Mouse (Mus musculus): ENCODE data around the gene Zfp174. TPM values are rescaled to one million over a fixed set of nuclear protein-coding genes. Genes with fewer than 3 reads are reported as not detected.
A peak's percentile ranks its signal among the peaks of the same experiment; 100 is the strongest.

The Zfp174 gene
- total and polyA plus RNA-seq, 2 experiments from 2014 or later, result 2.0 to 4.0 TPM

DNA sequence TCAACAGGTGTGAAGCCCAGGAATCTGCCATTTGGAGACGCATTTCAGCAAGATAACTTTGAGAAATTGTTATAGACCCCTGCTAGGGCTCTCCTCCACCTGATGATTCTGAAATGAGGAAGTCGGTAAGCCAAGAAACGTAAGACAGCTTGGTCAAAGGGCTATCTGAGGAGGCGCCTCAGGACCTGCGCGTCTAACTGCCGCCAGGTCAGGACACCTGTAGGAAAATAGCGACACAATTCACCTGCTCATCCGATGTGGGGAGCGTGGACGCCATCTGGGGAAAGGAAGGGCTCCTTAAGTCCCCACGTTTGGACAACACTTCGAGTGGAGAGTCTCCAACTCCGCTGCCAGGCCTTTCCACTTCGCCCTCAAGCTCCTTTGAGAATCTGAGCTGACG is 24.7 kb downstream of the Zfp174 start:
- Histone ChIP-seq H3K4me3 (ENCODE audit: low read depth, low read length) (peak overlapping the region; percentile 58), H3K9ac (replicated peaks; ENCODE audit: low read length, poor library complexity, severe bottlenecking) (peak overlapping the region; percentile 66), H3K4me2 (ENCODE audit: low read depth, low read length, poor library complexity, severe bottlenecking) (peak overlapping the region; percentile 90), H3K9me3 (ENCODE audit: low read length) (no peaks in the 10 kb centered on the region), H3K4me1 (ENCODE audit: insufficient read depth, low read length) (peaks cover 4% of the 10 kb centered on the region; the same call in 1 of the 2 replicates), H3K36me3 (ENCODE audit: insufficient read depth, low read length) (peaks cover 8% of the 10 kb centered on the region; the same call in 1 of the 2 replicates), H3K27ac (ENCODE audit: low read depth, low read length) (0 out of 2 replicates have a peak overlapping the region, but pooled peaks have one; percentile 38), H3K27me3 (ENCODE audit: insufficient read depth, low read length) (no peaks in the 10 kb centered on the region)
- DNase-seq (ENCODE audit: low spot score) (no peak), ATAC-seq (ENCODE audit: low FRiP score) (no peak; the same call in 1 of the 2 replicates)
- TF ChIP-seq CTCF (IDR thresholded peaks at IDR 0.05), result no peak
- WGBS, result under 1% methylated on average over 16 of the region's 16 CpGs

DNA sequence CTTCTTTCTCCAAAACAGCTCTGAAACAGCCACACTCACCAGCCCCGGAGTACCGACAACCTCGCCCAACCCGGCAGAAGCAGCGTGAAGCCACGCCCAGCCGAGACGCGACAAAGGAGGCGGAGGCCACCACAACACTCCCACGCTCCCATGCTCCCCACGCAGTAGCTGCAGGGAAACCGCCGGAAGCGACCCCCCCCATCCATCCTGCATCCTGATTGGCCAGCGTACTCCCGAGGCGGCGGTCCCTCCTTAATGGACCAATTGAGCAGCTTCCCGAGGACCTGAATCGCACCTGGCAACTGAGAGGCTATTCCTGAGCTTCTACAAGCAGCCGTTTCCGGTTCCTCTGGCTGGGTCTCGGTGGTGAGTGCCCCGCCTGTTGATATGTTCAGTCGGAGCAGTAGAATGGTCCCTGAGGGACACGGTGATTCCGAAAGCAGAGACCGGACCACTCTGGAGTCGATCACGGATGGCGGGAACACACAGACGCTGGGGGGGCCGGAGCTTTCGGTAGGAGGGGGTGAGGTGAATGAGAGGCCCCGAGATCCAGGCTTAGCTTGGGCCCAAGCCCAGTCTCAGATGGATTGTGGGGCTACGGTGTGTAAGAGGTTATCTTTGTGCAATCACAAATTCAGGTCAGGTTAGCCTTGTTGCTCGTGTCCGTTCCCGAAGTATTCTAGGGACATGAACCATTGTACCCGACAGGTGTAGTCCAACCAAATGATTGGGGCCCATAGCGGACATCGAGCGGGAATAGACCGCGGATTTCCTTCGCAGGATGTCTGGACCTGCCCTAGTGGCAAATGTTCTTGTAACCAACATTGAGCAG is 25.4 kb downstream of the Zfp174 start, which contains the start of gene Naa60:
Naa60 (plus strand) TSS at position 160 of the 832 bp plus-strand sequence.
- TF ChIP-seq CTCF (IDR thresholded peaks at IDR 0.05), result no peak
- ATAC-seq (ENCODE audit: low FRiP score), result peak; percentile 98
- Histone ChIP-seq H3K4me3 (ENCODE audit: low read depth, low read length) (peak within 1 kb of the TSS; percentile 58), H3K36me3 (ENCODE audit: insufficient read depth, low read length) (peaks cover 4% of the 10 kb centered on the region; the same call in 1 of the 2 replicates), H3K9ac (replicated peaks; ENCODE audit: low read length, poor library complexity, severe bottlenecking) (peak within 1 kb of the TSS; percentile 66), H3K27me3 (ENCODE audit: insufficient read depth, low read length) (no peaks in the 10 kb centered on the region), H3K4me2 (ENCODE audit: low read depth, low read length, poor library complexity, severe bottlenecking) (peak within 1 kb of the TSS; percentile 90), H3K9me3 (ENCODE audit: low read length) (no peaks in the 10 kb centered on the region), H3K4me1 (ENCODE audit: insufficient read depth, low read length) (peaks cover 4% of the 10 kb centered on the region; the same call in 1 of the 2 replicates), H3K27ac (ENCODE audit: low read depth, low read length) (peak within 1 kb of the TSS; percentile 73)
- DNase-seq (ENCODE audit: low spot score), result peak; percentile 96
- WGBS, result 4% methylated on average over 47 of the region's 47 CpGs

DNA sequence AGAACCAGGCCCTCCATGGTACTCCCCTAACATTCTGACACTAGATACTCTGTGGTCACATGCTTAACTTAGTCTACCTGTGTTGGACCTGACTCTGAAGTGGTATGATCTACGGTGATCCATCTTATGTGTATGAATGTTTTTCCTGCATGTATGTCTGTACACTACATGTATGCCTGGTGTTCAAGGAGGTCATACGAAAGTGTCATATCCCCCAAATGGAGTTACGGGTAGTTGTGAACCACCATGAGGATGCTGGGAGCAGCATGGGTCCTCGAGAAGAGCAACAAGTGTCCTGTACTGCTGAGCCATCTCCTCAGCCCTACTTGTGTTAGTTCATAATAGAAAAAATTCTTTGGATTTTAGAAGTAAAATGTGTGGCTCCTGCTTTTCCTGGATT is 29.3 kb downstream of the Zfp174 start:
- DNase-seq (ENCODE audit: low spot score), result no peak

DNA sequence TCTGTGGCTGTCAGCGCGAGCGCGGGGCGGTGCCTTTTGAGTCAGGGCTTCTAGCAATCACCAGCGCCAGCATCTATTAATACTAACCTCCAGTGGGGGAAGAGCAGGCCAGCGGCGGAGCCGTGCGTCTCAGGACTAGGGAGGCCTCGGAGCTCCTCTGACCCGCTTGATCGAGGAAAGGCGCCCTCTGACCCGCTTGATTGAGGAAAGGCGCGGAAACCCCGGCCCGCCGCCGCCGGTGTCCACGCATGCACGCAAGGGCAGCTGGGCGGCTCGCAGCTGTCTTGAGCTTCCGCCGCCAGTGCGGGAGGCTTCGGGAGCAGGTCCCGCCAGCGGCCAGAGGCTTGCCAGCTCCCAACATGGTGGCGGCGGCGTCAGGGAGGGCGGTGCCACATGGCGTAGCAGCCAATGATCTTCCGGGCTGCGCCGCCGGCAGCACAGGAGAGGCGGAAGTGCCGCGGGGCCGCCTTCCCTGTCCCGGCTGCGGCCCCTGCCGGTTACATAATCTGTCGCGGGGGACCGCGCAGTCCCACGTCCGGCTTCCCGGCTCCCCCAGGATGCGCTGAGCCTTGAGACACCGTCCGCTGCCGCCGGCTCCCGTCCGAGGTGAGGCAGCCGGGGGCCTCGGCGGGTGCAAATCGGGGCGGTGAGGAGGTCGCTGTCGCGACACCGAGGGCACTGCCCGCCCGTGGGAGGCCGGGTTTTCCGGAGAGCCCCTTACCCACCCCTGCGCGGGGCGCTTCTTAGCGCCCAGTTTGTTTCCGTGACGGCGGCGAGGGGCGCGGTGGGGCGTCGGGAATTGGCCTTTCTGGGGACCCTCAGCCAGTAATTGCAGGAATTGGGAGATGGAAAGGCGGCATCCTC is 37.4 kb downstream of the Zfp174 start, which contains the start of the genes Zfp597 and Gm20695:
Zfp597 (minus strand) TSS at position 361 of the 864 bp plus-strand sequence.
Gm20695 (plus strand) TSS at position 448 of the 864 bp plus-strand sequence.
- DNase-seq (ENCODE audit: low spot score) (peak; percentile 96), ATAC-seq (ENCODE audit: low FRiP score) (peak; percentile 98)
- H3K27ac ChIP-seq (ENCODE audit: low read depth, low read length), result peak within 1 kb of the TSS; percentile 92
- peak within 1 kb of the TSS; percentile 73 for H3K4me2 ChIP-seq (ENCODE audit: low read depth, low read length, poor library complexity, severe bottlenecking)
- H3K4me1 ChIP-seq (ENCODE audit: insufficient read depth, low read length), result peaks cover 8% of the 10 kb centered on the region; the same call in 1 of the 2 replicates
- WGBS, result under 1% methylated on average over 78 of the region's 88 CpGs
- TF ChIP-seq CTCF (IDR thresholded peaks at IDR 0.05), result peak; percentile 50
- H3K9ac ChIP-seq (replicated peaks; ENCODE audit: low read length, poor library complexity, severe bottlenecking), result peak within 1 kb of the TSS; percentile 93
- H3K4me3 ChIP-seq (ENCODE audit: low read depth, low read length), result peak within 1 kb of the TSS; percentile 99
- H3K36me3 ChIP-seq (ENCODE audit: insufficient read depth, low read length), result peaks cover 4% of the 10 kb centered on the region; the same call in 1 of the 2 replicates
- no peaks in the 10 kb centered on the region for H3K27me3 ChIP-seq (ENCODE audit: insufficient read depth, low read length)
- H3K9me3 ChIP-seq (ENCODE audit: low read length), result no peaks in the 10 kb centered on the region

More for the DNA sequence above, 29.3 kb downstream of the Zfp174 start:
- no peak overlapping the region for H3K27ac ChIP-seq (ENCODE audit: low read depth, low read length)
- H3K4me2 ChIP-seq (ENCODE audit: low read depth, low read length, poor library complexity, severe bottlenecking), result no peak overlapping the region
- no peak for TF ChIP-seq CTCF (IDR thresholded peaks at IDR 0.05)
- H3K9me3 ChIP-seq (ENCODE audit: low read length), result no peaks in the 10 kb centered on the region
- no peak overlapping the region for H3K4me3 ChIP-seq (ENCODE audit: low read depth, low read length)
- no peaks in the 10 kb centered on the region for H3K27me3 ChIP-seq (ENCODE audit: insufficient read depth, low read length)
- no peak overlapping the region for H3K9ac ChIP-seq (replicated peaks; ENCODE audit: low read length, poor library complexity, severe bottlenecking)
- H3K4me1 ChIP-seq (ENCODE audit: insufficient read depth, low read length), result peaks cover 4% of the 10 kb centered on the region; the same call in 1 of the 2 replicates
- 98% methylated on average over 4 of the region's 4 CpGs for WGBS
- ATAC-seq (ENCODE audit: low FRiP score), result no peak
- H3K36me3 ChIP-seq (ENCODE audit: insufficient read depth, low read length), result peaks cover 2% of the 10 kb centered on the region; the same call in 1 of the 2 replicates

GRCm38 (mm10) chr16:3885065-3885670 is 38.1 kb downstream of the Zfp174 start:
- Histone ChIP-seq H3K9me3 (ENCODE audit: low read length) (no peaks in the 10 kb centered on the region), H3K4me1 (ENCODE audit: insufficient read depth, low read length) (peaks cover 8% of the 10 kb centered on the region; the same call in 1 of the 2 replicates), H3K27ac (ENCODE audit: low read depth, low read length) (peak overlapping the region; percentile 92), H3K4me3 (ENCODE audit: low read depth, low read length) (peak overlapping the region; percentile 99), H3K9ac (replicated peaks; ENCODE audit: low read length, poor library complexity, severe bottlenecking) (peak overlapping the region; percentile 93), H3K27me3 (ENCODE audit: insufficient read depth, low read length) (no peaks in the 10 kb centered on the region), H3K4me2 (ENCODE audit: low read depth, low read length, poor library complexity, severe bottlenecking) (peak overlapping the region; percentile 73), H3K36me3 (ENCODE audit: insufficient read depth, low read length) (peaks cover 2% of the 10 kb centered on the region; the same call in 1 of the 2 replicates)
- ATAC-seq (ENCODE audit: low FRiP score) (peak; percentile 8), DNase-seq (ENCODE audit: low spot score) (peak; percentile 19)
- no peak for TF ChIP-seq CTCF (IDR thresholded peaks at IDR 0.05)
- WGBS, result 3% methylated on average over 10 of the region's 10 CpGs

Data from midbrain, postnatal 0 days (tissue).